Mouse (Mus musculus) embryonic facial prominence, embryonic 10.5 days (tissue): ENCODE data around the gene Zswim5. TPM values are rescaled to one million over a fixed set of nuclear protein-coding genes. Genes with fewer than 3 reads are reported as not detected.
A peak's percentile ranks its signal among the peaks of the same experiment; 100 is the strongest.

ENCODE experiments used
- DNase-seq: peaks from one replicate; pipeline ENCODE4 v3.0.0-alpha.2; 2017; ENCODE audit warnings: low spot score
- H3K27ac ChIP-seq: fragments of 300-500 bp; sonication (generic); replicated peaks from 2 replicates; pipeline ENCODE4 v1.5.1; 2016; ENCODE audit warnings: mild to moderate bottlenecking
- H3K27me3 ChIP-seq: fragments of 300-500 bp; sonication (generic); replicated peaks from 2 replicates; pipeline ENCODE4 v1.6.1; 2016; ENCODE audit warnings: low read depth, mild to moderate bottlenecking; ENCODE audit not compliant: poor library complexity, severe bottlenecking
- H3K36me3 ChIP-seq: fragments of 300-500 bp; sonication (generic); replicated peaks from 2 replicates; pipeline ENCODE4 v1.6.1; 2016; ENCODE audit warnings: mild to moderate bottlenecking, moderate library complexity
- H3K4me1 ChIP-seq: fragments of 300-500 bp; sonication (generic); 2 replicates; pipeline ENCODE4 v1.6.1; 2016
- H3K4me3 ChIP-seq: fragments of 300-500 bp; sonication (generic); 2 replicates; pipeline ENCODE4 v1.5.1; 2016; ENCODE audit warnings: mild to moderate bottlenecking, moderate library complexity
- H3K9me3 ChIP-seq: fragments of 300-500 bp; sonication (generic); 2 replicates; pipeline ENCODE4 v1.6.1; 2016; ENCODE audit warnings: mild to moderate bottlenecking
- WGBS: fragments of 180-500 bp; shearing (Covaris S2); methylation state at CpG from one replicate; pipeline ENCODE4 v1.1.7; 2016; 5-methylcytosine and 5-hydroxymethylcytosine counted together
- polyA plus RNA-seq: library from polyadenylated mRNA; unstranded; fragments of >200 nt; fragmentation: Nextera tagmentation; extraction: Ambion mirVana; gene quantifications from 2 replicates; pipeline ENCODE4 v1.2.1, GENCODE M21; 2016

The Zswim5 gene
- polyA plus RNA-seq, 1 experiment from 2014 or later = 2.7 TPM

DNA sequence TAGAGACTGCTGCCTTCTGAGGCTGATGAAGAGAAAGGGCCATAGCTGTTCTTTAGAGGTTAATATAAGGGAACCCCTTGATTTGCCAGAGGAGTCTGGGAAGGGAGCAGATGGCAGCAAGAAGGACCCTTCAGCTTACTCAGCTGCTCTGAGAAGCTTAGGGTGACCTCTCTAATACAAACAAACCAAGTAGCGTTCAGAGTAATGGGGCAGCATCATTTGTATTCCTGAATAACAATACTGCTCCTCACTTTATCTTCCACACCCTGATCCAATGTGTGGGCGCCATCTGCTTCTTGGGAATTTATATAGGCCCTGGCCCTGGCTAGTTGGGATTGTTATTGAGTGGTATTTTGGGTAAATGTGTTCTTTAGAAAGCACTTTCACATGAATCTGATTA, 65.5 kb downstream of the Zswim5 start:
- DNase-seq = no peak
- Histone ChIP-seq H3K27ac (no peak overlapping the region), H3K9me3 (no peaks in the 10 kb centered on the region), H3K36me3 (no peaks in the 10 kb centered on the region), H3K4me3 (no peak overlapping the region), H3K27me3 (no peaks in the 10 kb centered on the region), H3K4me1 (peaks cover 18% of the 10 kb centered on the region; the same call in 1 of the 2 replicates)
- 62% methylated on average over 2 of the region's 2 CpGs for WGBS

DNA sequence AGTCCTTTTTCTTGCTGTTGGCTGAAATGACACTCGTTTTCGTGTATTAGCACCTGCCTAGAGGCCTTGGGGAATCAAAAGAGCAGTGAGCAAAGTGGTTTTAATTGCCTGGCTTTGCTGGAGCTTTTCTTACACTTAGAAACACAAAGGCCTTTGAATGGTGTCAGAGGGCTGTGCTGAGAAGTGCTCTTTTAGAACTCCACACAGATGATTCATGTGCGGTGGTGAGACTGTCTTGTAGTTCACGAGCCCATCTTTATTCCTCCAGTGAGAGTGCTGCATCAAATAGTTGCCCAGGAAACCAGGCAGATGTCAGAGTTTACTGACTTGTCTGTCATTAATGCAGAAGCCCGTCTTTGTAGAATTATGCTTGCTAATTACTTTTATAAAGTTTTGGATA, 66.9 kb downstream of the Zswim5 start:
- no peak for DNase-seq
- WGBS = 46% methylated on average over 5 of the region's 5 CpGs
- no peaks in the 10 kb centered on the region for H3K9me3 ChIP-seq
- H3K4me1 ChIP-seq = 0 out of 2 replicates have a peak, but pooled peaks cover 12% of the 10 kb centered on the region
- H3K27me3 ChIP-seq = no peaks in the 10 kb centered on the region
- no peak overlapping the region for H3K4me3 ChIP-seq
- no peaks in the 10 kb centered on the region for H3K36me3 ChIP-seq
- no peak overlapping the region for H3K27ac ChIP-seq

DNA sequence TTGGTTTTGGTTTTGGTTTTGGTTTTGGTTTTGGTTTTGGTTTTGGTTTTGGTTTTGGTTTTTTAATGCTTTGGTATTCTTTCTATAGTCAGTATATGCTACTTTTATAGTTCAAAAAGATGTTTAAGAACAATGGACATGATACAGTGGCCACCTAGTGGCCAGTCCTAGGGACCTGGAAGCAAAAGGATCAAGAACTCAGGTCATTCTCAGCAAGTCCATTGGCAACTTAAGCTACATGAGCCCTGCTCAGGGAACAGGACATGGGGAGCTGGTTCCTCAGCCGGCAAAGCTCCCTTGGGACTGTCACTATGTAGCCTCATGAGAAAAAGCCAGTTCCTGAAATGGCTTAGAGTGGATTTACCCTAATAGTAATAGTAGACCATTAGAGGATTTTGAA, 74.5 kb downstream of the Zswim5 start:
- H3K27ac ChIP-seq = no peak overlapping the region
- no peaks in the 10 kb centered on the region for H3K27me3 ChIP-seq
- peak; percentile 10 for DNase-seq
- no peaks in the 10 kb centered on the region for H3K9me3 ChIP-seq
- H3K4me1 ChIP-seq = no peaks in the 10 kb centered on the region
- H3K4me3 ChIP-seq = no peak overlapping the region
- 59% methylated on average over 1 of the region's 1 CpGs for WGBS
- H3K36me3 ChIP-seq = no peaks in the 10 kb centered on the region

DNA sequence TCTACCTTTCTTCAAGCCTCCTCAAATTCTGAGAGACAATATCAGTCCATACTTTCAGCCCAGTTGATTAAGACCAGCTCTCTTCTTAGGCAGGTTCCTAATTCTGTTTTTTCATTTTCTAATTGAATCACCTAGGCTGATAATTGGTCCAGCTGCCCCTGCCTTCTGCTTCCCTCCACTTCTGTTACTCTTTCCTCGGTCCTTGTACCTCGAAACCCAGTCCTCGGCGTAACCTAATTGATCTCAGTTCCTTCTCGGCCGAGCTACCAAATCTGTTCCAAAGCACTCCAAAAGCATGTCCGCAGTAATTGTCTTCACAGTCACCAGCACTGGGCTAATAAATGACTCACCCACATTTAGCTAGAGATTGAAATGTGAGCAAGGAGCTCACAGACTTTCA, 77.8 kb downstream of the Zswim5 start:
- no peaks in the 10 kb centered on the region for H3K36me3 ChIP-seq
- no peaks in the 10 kb centered on the region for H3K27me3 ChIP-seq
- no peak overlapping the region for H3K4me3 ChIP-seq
- 82% methylated on average over 7 of the region's 7 CpGs for WGBS
- no peak for DNase-seq
- H3K9me3 ChIP-seq = no peaks in the 10 kb centered on the region
- no peaks in the 10 kb centered on the region for H3K4me1 ChIP-seq
- H3K27ac ChIP-seq = no peak overlapping the region

DNA sequence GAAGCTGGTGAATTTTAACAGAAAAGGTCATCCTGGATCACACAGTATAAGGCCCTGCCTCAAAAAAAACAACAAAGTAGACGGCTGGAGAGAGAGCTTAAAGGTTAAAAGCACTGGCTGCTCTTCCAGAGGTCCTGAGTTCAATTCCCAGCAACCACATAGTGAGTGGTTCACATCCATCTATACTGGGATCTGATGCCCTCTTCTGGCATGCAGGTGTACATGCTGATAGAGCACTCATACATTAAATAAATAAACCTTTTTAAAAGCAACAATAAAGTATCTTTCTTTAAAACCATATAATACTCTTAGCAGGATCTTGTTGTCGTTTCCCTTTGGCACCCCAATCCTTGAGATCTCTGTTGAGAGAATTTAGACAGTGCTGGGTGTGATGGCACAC, 99.3 kb downstream of the Zswim5 start:
- H3K27ac ChIP-seq = no peak overlapping the region
- WGBS = 77% methylated on average over 2 of the region's 2 CpGs
- peaks cover 31% of the 10 kb centered on the region for H3K36me3 ChIP-seq
- H3K4me1 ChIP-seq = no peaks in the 10 kb centered on the region
- DNase-seq = no peak
- H3K4me3 ChIP-seq = no peak overlapping the region
- no peaks in the 10 kb centered on the region for H3K27me3 ChIP-seq
- H3K9me3 ChIP-seq = no peaks in the 10 kb centered on the region

DNA sequence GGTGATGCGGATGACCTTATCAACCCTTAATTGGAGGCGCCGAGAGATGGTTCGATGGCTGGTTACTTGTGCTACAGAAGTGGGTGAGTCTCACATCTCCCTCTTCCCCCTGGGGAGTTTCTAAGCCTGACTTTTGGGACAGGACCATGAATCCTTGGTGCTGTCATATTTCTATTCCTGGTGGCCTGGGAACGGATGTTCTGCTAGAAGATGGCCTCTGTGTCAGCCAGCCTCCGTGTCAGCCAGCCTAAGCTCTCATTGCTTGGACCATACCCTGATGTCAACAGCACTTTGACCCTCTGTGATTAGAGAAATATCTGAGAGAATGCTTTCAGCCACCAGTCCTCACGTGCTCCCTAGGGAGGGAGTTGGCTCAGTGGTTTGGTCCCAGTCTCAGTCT, 108.5 kb downstream of the Zswim5 start:
- no peak overlapping the region for H3K27ac ChIP-seq
- no peak overlapping the region for H3K4me3 ChIP-seq
- WGBS = 91% methylated on average over 7 of the region's 7 CpGs
- H3K36me3 ChIP-seq = peaks cover 37% of the 10 kb centered on the region
- no peak for DNase-seq
- no peaks in the 10 kb centered on the region for H3K27me3 ChIP-seq
- H3K4me1 ChIP-seq = no peaks in the 10 kb centered on the region
- no peaks in the 10 kb centered on the region for H3K9me3 ChIP-seq

DNA sequence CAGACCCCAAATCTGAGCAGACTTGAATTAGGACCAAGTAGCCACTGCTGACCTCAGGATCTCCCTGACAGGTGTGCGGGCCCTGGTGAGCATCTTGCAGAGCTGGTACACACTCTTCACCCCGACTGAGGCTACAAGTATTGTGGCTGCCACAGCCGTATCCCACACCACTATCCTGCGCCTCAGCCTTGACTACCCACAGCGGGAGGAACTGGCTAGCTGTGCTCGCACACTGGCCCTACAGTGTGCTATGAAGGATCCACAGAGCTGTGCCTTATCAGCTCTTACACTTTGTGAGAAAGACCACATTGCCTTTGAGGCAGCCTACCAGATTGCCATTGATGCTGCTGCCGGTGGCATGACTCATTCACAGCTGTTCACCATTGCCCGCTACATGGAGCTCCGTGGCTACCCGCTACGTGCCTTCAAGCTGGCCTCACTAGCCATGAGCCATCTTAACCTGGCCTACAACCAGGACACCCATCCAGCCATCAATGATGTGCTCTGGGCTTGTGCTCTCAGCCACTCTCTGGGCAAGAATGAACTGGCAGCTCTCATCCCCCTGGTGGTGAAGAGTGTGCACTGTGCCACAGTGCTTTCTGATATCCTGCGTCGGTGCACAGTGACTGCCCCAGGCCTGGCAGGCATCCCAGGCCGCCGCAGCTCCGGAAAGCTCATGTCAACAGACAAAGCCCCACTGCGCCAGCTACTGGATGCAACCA, 109.4 kb downstream of the Zswim5 start:
- no peaks in the 10 kb centered on the region for H3K27me3 ChIP-seq
- H3K4me1 ChIP-seq = no peaks in the 10 kb centered on the region
- H3K4me3 ChIP-seq = no peak overlapping the region
- H3K36me3 ChIP-seq = peaks cover 45% of the 10 kb centered on the region
- no peak overlapping the region for H3K27ac ChIP-seq
- 64% methylated on average over 17 of the region's 17 CpGs for WGBS
- DNase-seq = peak; percentile 72
- no peaks in the 10 kb centered on the region for H3K9me3 ChIP-seq

DNA sequence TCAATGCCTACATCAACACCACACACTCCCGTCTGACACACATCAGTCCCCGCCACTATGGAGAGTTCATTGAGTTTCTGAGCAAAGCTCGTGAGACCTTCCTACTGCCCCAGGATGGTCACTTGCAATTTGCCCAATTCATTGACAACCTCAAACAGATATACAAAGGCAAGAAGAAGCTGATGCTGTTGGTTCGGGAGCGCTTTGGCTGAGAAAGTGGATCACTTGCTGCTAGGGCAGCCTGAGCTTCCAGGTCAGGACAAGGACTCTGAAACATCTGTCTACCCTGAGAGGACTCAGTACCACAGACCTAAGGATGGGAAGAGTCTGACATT, 109.9 kb downstream of the Zswim5 start:
- H3K36me3 ChIP-seq = peaks cover 45% of the 10 kb centered on the region
- no peaks in the 10 kb centered on the region for H3K27me3 ChIP-seq
- no peak for DNase-seq
- no peak overlapping the region for H3K27ac ChIP-seq
- H3K4me3 ChIP-seq = no peak overlapping the region
- no peaks in the 10 kb centered on the region for H3K4me1 ChIP-seq
- WGBS = 74% methylated on average over 5 of the region's 5 CpGs
- H3K9me3 ChIP-seq = no peaks in the 10 kb centered on the region

DNA sequence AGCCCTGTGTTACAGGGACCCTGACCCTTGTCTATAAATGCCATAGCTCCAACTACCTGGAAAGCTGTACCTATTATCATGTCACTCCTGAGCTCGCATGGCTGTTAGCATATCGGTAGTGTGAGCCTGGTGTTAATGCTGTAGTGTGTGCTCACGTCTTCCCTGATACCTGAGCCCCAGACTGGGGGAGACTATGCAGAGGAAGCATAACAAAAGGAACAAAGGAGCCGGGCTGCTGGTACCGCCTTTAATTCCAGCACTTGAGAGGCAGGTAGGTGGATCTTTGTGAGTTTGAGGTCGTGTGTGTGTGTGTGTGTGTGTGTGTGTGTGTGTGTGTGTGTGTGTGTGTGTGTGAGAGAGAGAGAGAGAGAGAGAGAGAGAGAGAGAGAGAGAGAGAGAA, 112.6 kb downstream of the Zswim5 start:
- H3K4me1 ChIP-seq = peaks cover 17% of the 10 kb centered on the region
- WGBS = 61% methylated on average over 6 of the region's 6 CpGs
- DNase-seq = no peak
- peaks cover 49% of the 10 kb centered on the region for H3K36me3 ChIP-seq
- H3K27ac ChIP-seq = no peak overlapping the region
- H3K9me3 ChIP-seq = no peaks in the 10 kb centered on the region
- H3K27me3 ChIP-seq = no peaks in the 10 kb centered on the region
- H3K4me3 ChIP-seq = no peak overlapping the region

DNA sequence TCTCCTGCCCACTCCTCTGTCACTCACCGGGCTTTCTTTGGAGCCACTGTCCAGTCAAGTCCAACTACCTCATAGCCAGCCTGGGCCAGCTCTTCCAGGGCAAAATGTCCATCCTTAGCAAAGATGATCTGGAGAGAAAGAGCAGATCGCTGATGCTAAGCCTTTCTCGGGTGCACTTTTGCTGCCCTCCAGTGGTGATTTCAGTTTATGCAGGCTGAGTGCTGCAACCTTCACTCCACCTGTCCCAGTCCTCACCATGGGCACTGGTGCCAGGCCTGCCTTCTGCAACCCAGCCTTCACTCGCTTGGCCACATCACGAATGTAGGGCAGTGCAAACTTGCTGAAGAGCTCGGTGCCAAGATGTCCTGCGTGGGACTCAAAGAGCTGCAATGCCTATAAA, 114.2 kb downstream of the Zswim5 start:
- H3K4me1 ChIP-seq = peaks cover 30% of the 10 kb centered on the region
- peak; percentile 81 for DNase-seq
- peaks cover 4% of the 10 kb centered on the region; the same call in 1 of the 2 replicates for H3K27me3 ChIP-seq
- no peaks in the 10 kb centered on the region for H3K9me3 ChIP-seq
- no peak overlapping the region for H3K4me3 ChIP-seq
- WGBS = 14% methylated on average over 7 of the region's 7 CpGs
- no peak overlapping the region for H3K27ac ChIP-seq
- H3K36me3 ChIP-seq = peaks cover 48% of the 10 kb centered on the region

DNA sequence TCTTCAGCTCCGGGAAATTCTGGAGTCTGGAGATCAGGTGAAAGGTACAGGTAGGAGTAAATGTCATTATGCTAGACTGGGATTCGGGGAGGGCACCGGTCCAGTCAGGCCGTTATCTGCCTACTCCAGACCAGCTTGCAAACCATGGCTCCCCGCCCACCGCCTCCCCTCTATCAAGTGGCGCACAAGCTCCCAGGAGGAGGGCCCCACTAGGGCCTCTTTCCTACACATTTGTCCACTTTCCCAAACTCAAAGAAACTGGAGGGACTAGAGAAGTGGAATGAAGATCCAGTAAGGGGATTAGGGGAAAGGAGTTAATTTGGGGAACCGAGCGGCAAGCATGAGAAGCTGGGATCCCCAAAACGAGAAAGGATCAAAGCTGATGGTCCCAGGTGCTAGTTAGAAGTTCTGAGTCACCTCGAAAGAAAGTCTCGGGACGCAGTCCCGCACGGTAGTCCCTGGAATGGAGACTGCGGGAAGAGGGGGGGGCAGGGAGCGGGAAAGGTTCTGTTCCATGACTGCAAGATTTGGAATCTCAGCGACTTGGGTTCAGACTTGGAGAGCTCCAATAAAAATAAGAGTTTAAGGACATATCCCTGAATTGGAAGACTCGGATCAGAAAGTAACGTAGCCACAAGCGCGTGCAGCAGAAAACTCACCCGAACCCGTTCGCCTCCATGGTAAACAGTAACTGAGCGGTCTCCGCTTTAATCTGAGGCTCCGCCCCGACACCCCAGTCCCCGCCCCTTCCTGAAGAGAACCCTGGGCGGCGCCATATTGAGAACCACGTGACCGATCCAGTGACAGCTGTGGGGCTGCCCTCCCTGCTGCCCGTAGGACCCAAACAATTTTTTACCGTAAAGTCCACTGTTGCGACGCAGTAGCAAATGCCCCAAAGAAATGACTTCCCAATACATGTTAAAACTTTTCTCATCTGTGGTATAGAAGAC, 116.8 kb downstream of the Zswim5 start, which contains the start of gene Urod:
Gene Urod (minus strand): TSS at position 742 of the 950 bp plus-strand sequence.
- H3K36me3 ChIP-seq = peaks cover 36% of the 10 kb centered on the region
- peak within 1 kb of the TSS; percentile 75 for H3K27ac ChIP-seq
- H3K4me3 ChIP-seq = peak within 1 kb of the TSS; percentile 82
- H3K4me1 ChIP-seq = peaks cover 33% of the 10 kb centered on the region
- WGBS = 2% methylated on average over 38 of the region's 38 CpGs
- no peaks in the 10 kb centered on the region for H3K9me3 ChIP-seq
- DNase-seq = peak; percentile 95
- peaks cover 11% of the 10 kb centered on the region for H3K27me3 ChIP-seq

DNA sequence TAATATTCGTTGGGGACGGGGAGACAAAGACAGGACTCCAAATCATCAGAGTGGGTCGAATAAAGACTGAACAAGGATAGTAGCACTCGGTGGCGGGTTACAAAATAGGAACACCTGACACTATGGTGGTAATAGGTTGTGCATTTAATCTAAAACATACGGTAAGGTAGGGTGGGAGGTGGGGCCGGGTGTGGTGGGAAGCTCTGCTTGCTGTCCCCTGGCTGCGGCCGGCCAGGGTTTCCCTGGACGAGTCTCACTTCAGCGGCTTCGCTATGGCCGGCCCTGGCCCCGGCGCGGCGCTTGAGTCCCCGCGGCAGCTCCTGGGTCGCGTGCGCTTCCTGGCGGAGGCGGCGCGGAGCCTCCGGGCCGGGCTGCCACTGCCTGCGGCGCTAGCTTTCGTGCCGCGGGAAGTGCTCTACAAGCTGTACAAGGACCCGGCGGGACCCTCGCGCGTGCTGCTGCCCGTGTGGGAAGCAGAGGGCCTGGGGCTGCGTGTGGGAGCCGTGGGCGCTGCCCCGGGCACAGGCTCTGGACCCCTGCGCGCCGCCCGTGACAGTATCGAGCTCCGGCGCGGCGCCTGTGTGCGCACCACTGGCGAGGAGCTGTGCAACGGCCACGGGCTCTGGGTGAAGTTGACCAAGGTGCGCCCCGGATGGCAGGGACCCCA, 118.1 kb downstream of the Zswim5 start, which contains the start of gene Hectd3:
Gene Hectd3 (plus strand): TSS at position 187 of the 667 bp plus-strand sequence.
- DNase-seq = peak; percentile 82
- Histone ChIP-seq H3K36me3 (peaks cover 36% of the 10 kb centered on the region), H3K27ac (peak within 1 kb of the TSS; percentile 75), H3K27me3 (peaks cover 11% of the 10 kb centered on the region), H3K9me3 (no peaks in the 10 kb centered on the region), H3K4me3 (peak within 1 kb of the TSS; percentile 82), H3K4me1 (peaks cover 33% of the 10 kb centered on the region)
- WGBS = under 1% methylated on average over 58 of the region's 58 CpGs
